9 mouse cellular contexts compared by ENCODE assay signal in the genomic region with DNA sequence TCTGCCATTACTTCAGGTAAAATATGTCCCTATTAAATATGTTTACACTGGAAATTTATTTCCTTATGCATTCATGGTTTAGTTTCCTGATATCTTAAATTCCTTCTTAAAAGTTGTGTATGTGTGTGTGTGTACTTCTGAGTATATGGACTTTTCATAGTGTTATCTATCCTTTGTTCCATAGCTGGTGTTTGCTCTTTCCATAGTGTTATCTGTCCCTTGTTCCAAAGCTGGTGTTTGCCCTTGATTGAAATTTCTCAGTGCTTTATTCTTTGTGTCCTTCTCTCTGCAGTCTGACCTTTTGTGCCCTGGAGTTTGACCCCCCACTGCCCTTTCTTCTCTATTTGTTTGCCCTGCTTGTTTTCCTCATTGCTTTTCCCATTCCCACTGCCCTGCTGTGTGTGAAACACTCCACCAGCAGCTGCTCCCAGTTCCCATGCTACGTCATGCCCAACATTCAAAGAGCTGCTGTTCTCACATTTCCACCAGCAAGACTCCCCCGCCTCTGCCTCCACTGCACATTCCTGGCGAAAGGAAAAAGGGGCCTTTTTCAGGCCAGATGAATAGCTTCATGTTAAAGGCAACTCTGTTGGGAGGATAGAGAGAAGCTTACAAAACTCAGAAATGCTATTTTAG.
A peak's percentile ranks its signal among the peaks of the same experiment; 100 is the strongest.
DNase-seq lines count a peak whose midpoint lies in the region; ATAC-seq and TF ChIP-seq lines count a peak whose summit lies in the region.
"Had no signal": no experiment of that assay in that cellular context is flagged by ENCODE, and none has a peak within 500 bp of the region (broad histone marks: within the 10 kb centered on the region; RNA-seq: fewer than 3 reads in every experiment).

No protein-coding gene starts in this region.

- ATAC-seq in granulocyte monocyte progenitor cell, adult 5-6 weeks (replicated peaks; ENCODE audit: poor library complexity, severe bottlenecking), result no peak

- H3K4me1 ChIP-seq in ES-E14 (ENCODE audit: control insufficient read depth in 2 of 2, insufficient read depth in 2 of 2, low read length in 2 of 2, poor library complexity in 1 of 2), result no peaks in the 10 kb centered on the region
- H3K4me1 ChIP-seq: heart, embryonic 13.5 days had no signal

- H3K27ac ChIP-seq in ES-E14 (ENCODE audit: insufficient read depth, low read depth, low read length, poor library complexity, severe bottlenecking), result no peak overlapping the region
- H3K27ac ChIP-seq: heart, embryonic 13.5 days had no signal

- no peak overlapping the region for H3K9ac ChIP-seq in ES-E14 (ENCODE audit: insufficient read depth, low read depth, low read length, poor library complexity, severe bottlenecking)
- H3K9ac ChIP-seq: heart, embryonic 13.5 days had no signal

- DNase-seq in ES-E14 (ENCODE audit: low read depth, low spot score), result peak; percentile 3
- peak; percentile 80 for DNase-seq in embryo, embryonic 11 days
- peak; percentile 3 to 4 for DNase-seq in heart, postnatal 14 days
- DNase-seq in left cerebral cortex, postnatal 25 days (ENCODE audit: low spot score in 2 of 2), result peak; percentile 25 to 82
- peak; percentile 54 for DNase-seq in lung, postnatal 36 days
- DNase-seq in skeletal muscle tissue, adult 2 months (ENCODE audit: low read depth, low spot score), result peak; percentile 1
- no peak for DNase-seq in adrenal gland, adult 18-20 months (ENCODE audit: low spot score in 2 of 2)

- in situ Hi-C loops in ES-E14 (cut with MboI; ENCODE audit: low sequenced_read_pairs in 2 of 2, unreplicated experiment in 2 of 2), result no loop called here

- no peak overlapping the region for H3K4me3 ChIP-seq in ES-E14 (ENCODE audit: insufficient read depth in 1 of 2, low read depth in 1 of 2, low read length in 2 of 2, poor library complexity in 1 of 2, severe bottlenecking in 1 of 2)
- H3K4me3 ChIP-seq: heart, embryonic 13.5 days had no signal

- intact Hi-C loops in heart, postnatal 14 days (cut with DNase I), result no loop called here
- intact Hi-C loops in left cerebral cortex, postnatal 25 days (cut with DNase I), result no loop called here

- H3K36me3 ChIP-seq in ES-E14 (ENCODE audit: control insufficient read depth, insufficient read depth, low read length, poor library complexity, severe bottlenecking), result no peaks in the 10 kb centered on the region
- H3K36me3 ChIP-seq: heart, embryonic 13.5 days had no signal

- no peaks in the 10 kb centered on the region for H3K9me3 ChIP-seq in ES-E14 (ENCODE audit: control insufficient read depth, insufficient read depth, low read depth, low read length)
- H3K9me3 ChIP-seq: heart, embryonic 13.5 days had no signal

TF ChIP-seq in ES-E14, 5 proteins besides CTCF, POLR2A, EP300 and RAD21:
- TF ChIP-seq ZC3H11A (IDR thresholded peaks at IDR 0.05; ENCODE audit: borderline replicate concordance, low read depth, low read length) (no peak), MAFK (IDR thresholded peaks at IDR 0.05; ENCODE audit: insufficient read depth, low read depth, low read length) (no peak), HCFC1 (IDR thresholded peaks at IDR 0.05; ENCODE audit: borderline replicate concordance, insufficient read depth, low read length) (no peak), CHD2 (IDR thresholded peaks at IDR 0.05; ENCODE audit: low read depth, low read length) (no peak), ZNF384 (IDR thresholded peaks at IDR 0.05; ENCODE audit: low read depth, low read length) (no peak)

Comparison
In these comparisons a context has a peak if more than half of its experiments do, and no peak if none do; other contexts are left out.
1. DNase-seq: peak in ES-E14 (single experiment), embryo, embryonic 11 days (single experiment), heart, postnatal 14 days (2 of 2), left cerebral cortex, postnatal 25 days (2 of 2), lung, postnatal 36 days (single experiment) and skeletal muscle tissue, adult 2 months (single experiment); none in adrenal gland, adult 18-20 months (0 of 2).